Mouse (Mus musculus) forebrain, embryonic 15.5 days (tissue): Measurements from ENCODE around the gene Ranbp10. TPM values are rescaled to one million over a fixed set of nuclear protein-coding genes. Genes with fewer than 3 reads are reported as not detected.

Experiments
- ATAC-seq: fragments of 200-750 bp; cut with Nextera tagmentation; replicated peaks from 2 replicates; pipeline ENCODE4 v1.8.0; 2017; ENCODE audit warnings: mild to moderate bottlenecking, moderate TSS enrichment, moderate library complexity
- H3K27ac ChIP-seq: fragments of 300-500 bp; sonication (generic); replicated peaks from 2 replicates; pipeline ENCODE4 v1.5.1; 2015; ENCODE audit warnings: mild to moderate bottlenecking, inconsistent platforms
- H3K27me3 ChIP-seq: fragments of 300-500 bp; sonication (generic); 2 replicates; pipeline ENCODE4 v1.6.1; 2015; ENCODE audit warnings: inconsistent platforms
- H3K36me3 ChIP-seq: fragments of 300-500 bp; sonication (generic); 2 replicates; pipeline ENCODE4 v1.6.1; 2015; ENCODE audit warnings: mild to moderate bottlenecking, inconsistent platforms
- H3K4me1 ChIP-seq: fragments of 300-500 bp; sonication (generic); 2 replicates; pipeline ENCODE4 v1.6.1; 2015; ENCODE audit warnings: inconsistent platforms
- H3K4me2 ChIP-seq: fragments of 300-500 bp; sonication (generic); replicated peaks from 2 replicates; pipeline ENCODE4 v1.6.1; 2015; ENCODE audit warnings: mild to moderate bottlenecking, inconsistent platforms
- H3K4me3 ChIP-seq: fragments of 300-500 bp; sonication (generic); 2 replicates; pipeline ENCODE4 v1.5.1; 2015; ENCODE audit warnings: mild to moderate bottlenecking, inconsistent platforms
- H3K9ac ChIP-seq: fragments of 300-500 bp; sonication (generic); replicated peaks from 2 replicates; pipeline ENCODE4 v1.6.1; 2015; ENCODE audit warnings: mild to moderate bottlenecking, inconsistent platforms
- H3K9me3 ChIP-seq: fragments of 300-500 bp; sonication (generic); 2 replicates; pipeline ENCODE4 v1.6.1; 2016; ENCODE audit warnings: inconsistent platforms
- whole genome bisulfite sequencing: fragments of 180-500 bp; shearing (Covaris S2); methylation state at CpG from one replicate; pipeline ENCODE4 v1.1.7; 2015; ENCODE audit warnings: mixed read lengths; 5-methylcytosine and 5-hydroxymethylcytosine counted together
- polyA plus RNA-seq: library from polyadenylated mRNA; unstranded; fragments of >200 nt; fragmentation: Nextera tagmentation; extraction: Ambion mirVana; gene quantifications from 2 replicates; pipeline ENCODE4 v1.2.1, GENCODE M21; 2015

Ranbp10 gene
- polyA plus RNA-seq, 1 experiment from 2014 or later, result 11.8 TPM

GRCm38 (mm10) chr8:105801153-105801904 is 25.8 kb downstream of the Ranbp10 start:
- no peak overlapping the region for H3K4me3 ChIP-seq
- ATAC-seq, result no peak
- H3K27me3 ChIP-seq, result no peaks in the 10 kb centered on the region
- no peak overlapping the region for H3K4me2 ChIP-seq
- no peak overlapping the region for H3K9ac ChIP-seq
- peaks cover 11% of the 10 kb centered on the region for H3K36me3 ChIP-seq
- peaks cover 8% of the 10 kb centered on the region for H3K4me1 ChIP-seq
- H3K27ac ChIP-seq, result no peak overlapping the region
- WGBS, result 93% methylated on average over 6 of the region's 6 CpGs
- no peaks in the 10 kb centered on the region for H3K9me3 ChIP-seq

DNA sequence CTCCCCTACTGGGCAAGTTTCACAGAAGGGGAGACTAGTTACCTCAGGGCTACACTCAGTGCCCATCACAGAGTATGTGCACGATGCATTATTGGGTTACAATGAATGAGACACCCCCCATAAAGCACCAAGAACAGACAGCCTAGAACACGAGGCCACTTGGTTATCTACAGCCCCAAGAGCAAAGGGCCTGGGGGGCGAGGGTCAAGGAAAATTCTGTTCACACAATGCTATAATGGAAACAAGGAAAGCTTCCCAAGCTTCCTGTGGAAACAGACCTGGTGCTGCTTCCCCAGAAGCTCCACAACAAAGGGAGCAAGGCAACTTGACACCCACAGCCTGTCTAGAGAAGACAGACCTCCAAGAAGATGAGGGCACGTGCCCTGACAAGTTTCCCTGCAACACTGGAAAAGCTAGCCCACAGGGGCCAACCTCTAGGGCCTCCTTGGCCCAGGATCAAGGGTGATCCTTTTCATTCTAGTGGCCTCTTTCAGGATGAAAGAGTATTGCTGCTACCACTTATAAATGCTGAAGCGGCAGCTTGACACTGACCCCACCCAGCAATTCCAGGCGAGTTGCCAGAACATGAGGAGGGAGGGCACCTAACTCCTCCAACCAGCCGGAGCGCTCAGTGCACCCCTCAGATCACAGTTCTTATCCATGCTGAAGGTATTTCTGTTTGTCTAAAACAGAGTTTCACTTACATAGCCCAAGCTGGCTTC is 27.9 kb downstream of the Ranbp10 start:
- Histone ChIP-seq H3K4me1 (peaks cover 8% of the 10 kb centered on the region), H3K9ac (no peak overlapping the region), H3K27me3 (no peaks in the 10 kb centered on the region), H3K4me2 (no peak overlapping the region), H3K27ac (peak overlapping the region; percentile 28; the same call in 1 of the 2 replicates), H3K4me3 (no peak overlapping the region), H3K36me3 (no peaks in the 10 kb centered on the region), H3K9me3 (no peaks in the 10 kb centered on the region)
- 48% methylated on average over 8 of the region's 8 CpGs for WGBS
- ATAC-seq, result peak; percentile 32; the same call in 1 of the 2 replicates

DNA sequence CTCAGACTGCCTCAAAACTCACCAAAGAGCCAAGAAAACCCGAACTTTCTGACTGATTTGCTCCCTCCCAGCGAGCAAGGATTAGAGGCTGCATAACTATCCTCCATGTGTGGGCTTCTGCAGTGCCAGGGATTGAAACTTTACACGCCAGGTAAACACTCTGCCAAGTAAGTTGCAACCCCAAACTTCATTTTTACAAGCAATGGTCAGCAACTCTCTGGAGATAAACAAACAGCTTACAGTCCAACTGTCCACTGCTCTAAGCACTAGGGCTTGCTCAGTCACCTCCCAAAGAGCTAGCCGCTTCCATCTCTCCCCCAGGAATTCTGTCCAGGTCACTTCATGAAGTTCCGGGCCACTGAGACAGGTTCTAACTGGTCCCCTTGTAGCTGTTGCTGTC is 28.7 kb downstream of the Ranbp10 start:
- Histone ChIP-seq H3K9me3 (no peaks in the 10 kb centered on the region), H3K4me3 (no peak overlapping the region), H3K36me3 (no peaks in the 10 kb centered on the region), H3K4me1 (peaks cover 8% of the 10 kb centered on the region), H3K27ac (no peak overlapping the region), H3K4me2 (no peak overlapping the region), H3K27me3 (no peaks in the 10 kb centered on the region), H3K9ac (no peak overlapping the region)
- no peak for ATAC-seq
- WGBS, result 91% methylated on average over 5 of the region's 5 CpGs

DNA sequence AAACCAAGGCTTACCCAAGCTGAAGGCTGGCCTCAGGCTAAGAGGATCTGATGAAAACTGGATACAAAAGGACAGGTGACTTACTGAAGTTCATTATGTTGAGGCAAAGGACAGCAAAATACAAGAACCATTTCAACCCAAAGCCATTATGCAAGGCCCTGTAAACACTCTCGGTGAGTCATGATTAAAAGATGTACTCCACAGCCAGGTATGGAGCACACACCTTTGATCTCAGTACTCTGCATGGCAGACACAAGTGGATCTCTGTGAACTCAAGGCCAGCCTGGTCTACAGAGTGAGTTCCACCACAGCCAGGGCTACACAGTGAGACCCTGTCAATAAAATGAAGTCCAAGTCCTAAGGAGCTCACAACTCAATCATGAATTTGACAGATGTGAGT is 31.4 kb downstream of the Ranbp10 start:
- 90% methylated on average over 1 of the region's 1 CpGs for WGBS

GRCm38 (mm10) chr8:105794009-105794598 is 33.0 kb downstream of the Ranbp10 start:
- H3K36me3 ChIP-seq, result no peaks in the 10 kb centered on the region
- H3K9ac ChIP-seq, result no peak overlapping the region
- H3K27ac ChIP-seq, result no peak overlapping the region
- H3K27me3 ChIP-seq, result no peaks in the 10 kb centered on the region
- WGBS, result 82% methylated on average over 3 of the region's 3 CpGs
- ATAC-seq, result no peak
- H3K4me1 ChIP-seq, result peaks cover 2% of the 10 kb centered on the region; the same call in 1 of the 2 replicates
- H3K4me3 ChIP-seq, result no peak overlapping the region
- no peak overlapping the region for H3K4me2 ChIP-seq
- H3K9me3 ChIP-seq, result no peaks in the 10 kb centered on the region

More for the DNA sequence above, 31.4 kb downstream of the Ranbp10 start:
- H3K4me2 ChIP-seq, result no peak overlapping the region
- H3K4me1 ChIP-seq, result peaks cover 8% of the 10 kb centered on the region
- no peak overlapping the region for H3K27ac ChIP-seq
- no peak for ATAC-seq
- H3K9ac ChIP-seq, result no peak overlapping the region
- H3K36me3 ChIP-seq, result no peaks in the 10 kb centered on the region
- no peaks in the 10 kb centered on the region for H3K27me3 ChIP-seq
- H3K9me3 ChIP-seq, result no peaks in the 10 kb centered on the region
- no peak overlapping the region for H3K4me3 ChIP-seq

GRCm38 (mm10) chr8:105793331-105793730 is 33.8 kb downstream of the Ranbp10 start:
- H3K4me1 ChIP-seq, result no peaks in the 10 kb centered on the region
- no peaks in the 10 kb centered on the region for H3K27me3 ChIP-seq
- H3K9me3 ChIP-seq, result no peaks in the 10 kb centered on the region
- H3K4me2 ChIP-seq, result no peak overlapping the region
- WGBS, result 94% methylated on average over 1 of the region's 1 CpGs
- no peak overlapping the region for H3K27ac ChIP-seq
- H3K36me3 ChIP-seq, result no peaks in the 10 kb centered on the region
- no peak for ATAC-seq
- no peak overlapping the region for H3K4me3 ChIP-seq
- H3K9ac ChIP-seq, result no peak overlapping the region

DNA sequence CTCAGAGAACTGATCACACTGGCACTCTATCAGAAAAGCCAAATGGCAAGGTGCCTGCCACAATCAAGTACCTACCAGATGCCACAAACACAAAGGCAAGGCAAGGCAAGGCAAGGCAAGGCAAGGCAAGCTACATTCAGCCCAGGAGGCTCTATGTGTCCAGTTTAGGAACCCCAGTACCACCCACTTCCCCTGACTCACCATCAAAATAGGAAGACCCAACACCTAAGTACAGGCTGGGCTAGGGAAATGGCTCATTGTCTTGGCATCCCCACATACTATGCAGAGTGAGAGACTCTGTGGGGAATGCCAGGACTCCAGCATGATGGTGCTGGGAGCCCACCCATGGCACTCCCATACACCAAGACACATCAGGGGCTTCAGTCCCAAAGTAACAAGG is 37.5 kb downstream of the Ranbp10 start:
- Histone ChIP-seq H3K4me1 (no peaks in the 10 kb centered on the region), H3K4me2 (no peak overlapping the region), H3K9me3 (no peaks in the 10 kb centered on the region), H3K36me3 (peaks cover 9% of the 10 kb centered on the region), H3K27me3 (no peaks in the 10 kb centered on the region), H3K27ac (no peak overlapping the region), H3K9ac (no peak overlapping the region), H3K4me3 (no peak overlapping the region)
- ATAC-seq, result no peak

DNA sequence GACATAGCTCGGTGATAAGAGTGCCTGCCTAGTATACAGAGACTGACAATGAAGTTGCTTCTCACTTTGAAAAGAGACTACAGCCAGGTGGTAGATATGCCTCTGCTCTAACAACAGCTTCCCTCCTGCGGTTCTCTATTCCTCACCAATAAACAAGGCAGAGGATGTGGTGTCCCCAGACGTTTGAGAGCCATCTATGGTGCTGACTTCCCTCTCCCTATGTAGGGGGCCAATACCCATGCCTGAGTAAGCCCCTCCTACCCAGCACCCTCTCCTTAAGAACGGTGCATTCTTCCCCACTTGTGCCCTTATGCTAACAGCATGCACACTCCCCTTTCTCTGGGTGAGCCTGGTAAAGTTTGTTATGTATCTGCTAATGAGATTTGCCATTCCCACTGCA is 38.2 kb downstream of the Ranbp10 start:
- ATAC-seq, result no peak
- no peaks in the 10 kb centered on the region for H3K27me3 ChIP-seq
- H3K36me3 ChIP-seq, result peaks cover 10% of the 10 kb centered on the region
- no peak overlapping the region for H3K4me3 ChIP-seq
- H3K27ac ChIP-seq, result no peak overlapping the region
- no peak overlapping the region for H3K9ac ChIP-seq
- H3K4me2 ChIP-seq, result no peak overlapping the region
- 67% methylated on average over 4 of the region's 4 CpGs for WGBS
- H3K9me3 ChIP-seq, result no peaks in the 10 kb centered on the region
- no peaks in the 10 kb centered on the region for H3K4me1 ChIP-seq

DNA sequence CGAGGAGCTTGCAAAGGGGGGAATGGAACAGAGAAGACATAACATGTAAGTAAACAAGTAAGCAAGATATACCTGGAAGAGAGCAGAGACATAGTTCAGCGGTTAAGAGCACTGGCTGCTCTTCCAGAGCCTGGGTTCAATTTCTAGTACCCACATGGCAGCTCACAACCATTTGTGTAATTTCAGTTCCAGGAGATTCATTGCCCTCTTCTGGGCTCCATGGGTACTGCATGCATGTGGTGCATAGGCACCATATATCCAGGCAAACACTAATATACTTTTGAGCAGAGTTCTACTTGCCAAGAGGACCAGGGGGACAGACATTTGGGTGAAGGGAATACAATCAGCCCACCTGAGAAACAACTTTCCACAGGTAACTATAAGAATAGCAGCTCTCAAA is 38.9 kb downstream of the Ranbp10 start:
- Histone ChIP-seq H3K9me3 (no peaks in the 10 kb centered on the region), H3K36me3 (peaks cover 14% of the 10 kb centered on the region), H3K4me3 (no peak overlapping the region), H3K4me1 (no peaks in the 10 kb centered on the region), H3K9ac (no peak overlapping the region), H3K27ac (no peak overlapping the region), H3K27me3 (no peaks in the 10 kb centered on the region), H3K4me2 (no peak overlapping the region)
- ATAC-seq, result no peak
- WGBS, result 100% methylated on average over 2 of the region's 2 CpGs

GRCm38 (mm10) chr8:105780298-105780697 is 46.9 kb downstream of the Ranbp10 start:
- Histone ChIP-seq H3K9me3 (no peaks in the 10 kb centered on the region), H3K36me3 (peaks cover 48% of the 10 kb centered on the region), H3K27ac (no peak overlapping the region), H3K27me3 (no peaks in the 10 kb centered on the region), H3K9ac (no peak overlapping the region), H3K4me2 (no peak overlapping the region), H3K4me1 (no peaks in the 10 kb centered on the region), H3K4me3 (no peak overlapping the region)
- 93% methylated on average over 5 of the region's 5 CpGs for WGBS
- no peak for ATAC-seq

- H3K27ac ChIP-seq, result no peak overlapping the region
- no peak overlapping the region for H3K4me3 ChIP-seq
- H3K27me3 ChIP-seq, result no peaks in the 10 kb centered on the region
- H3K4me1 ChIP-seq, result no peaks in the 10 kb centered on the region
- no peaks in the 10 kb centered on the region for H3K9me3 ChIP-seq
- H3K36me3 ChIP-seq, result peaks cover 64% of the 10 kb centered on the region
- ATAC-seq, result no peak
- no peak overlapping the region for H3K4me2 ChIP-seq
- WGBS, result 97% methylated on average over 2 of the region's 2 CpGs
- no peak overlapping the region for H3K9ac ChIP-seq
These were observed 49.3 kb downstream of the Ranbp10 start for GRCm38 (mm10) chr8:105777833-105778232.

DNA sequence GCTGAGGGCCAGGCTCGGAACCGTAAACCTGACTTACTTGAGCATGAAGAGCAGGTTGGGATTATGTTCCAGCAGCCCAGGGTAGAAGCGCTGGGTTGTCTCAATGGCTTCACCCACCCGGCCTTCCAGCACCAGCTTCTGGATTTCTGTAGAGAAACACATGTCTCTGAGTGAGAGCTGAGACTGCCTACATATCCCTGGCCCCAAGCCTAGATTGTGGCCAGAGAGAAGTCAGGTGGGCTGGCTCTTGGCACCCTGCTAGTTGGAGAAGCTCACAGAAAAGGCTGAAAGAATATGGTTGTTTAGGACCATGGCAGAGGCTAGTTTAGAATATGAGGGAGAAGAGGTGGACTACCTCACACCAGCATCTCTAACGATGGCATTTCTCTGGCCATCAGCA is 52.7 kb downstream of the Ranbp10 start:
- H3K9ac ChIP-seq, result no peak overlapping the region
- H3K9me3 ChIP-seq, result no peaks in the 10 kb centered on the region
- H3K27me3 ChIP-seq, result no peaks in the 10 kb centered on the region
- WGBS, result 97% methylated on average over 5 of the region's 5 CpGs
- H3K36me3 ChIP-seq, result peaks cover 85% of the 10 kb centered on the region
- ATAC-seq, result no peak
- no peak overlapping the region for H3K27ac ChIP-seq
- H3K4me1 ChIP-seq, result no peaks in the 10 kb centered on the region
- no peak overlapping the region for H3K4me3 ChIP-seq
- H3K4me2 ChIP-seq, result no peak overlapping the region
